Mouse (Mus musculus) erythroblast, embryonic 14.5 days (primary cell): ENCODE results near the gene Itpr3.

ENCODE experiments used
- GATA1 ChIP-seq: IDR thresholded peaks from 2 replicates; pipeline ENCODE4 v1.6.1; 2012; ENCODE audit warnings: low read length, inconsistent platforms, mixed read lengths
- TAL1 ChIP-seq: IDR thresholded peaks from 3 replicates; pipeline ENCODE4 v1.6.1; 2012; ENCODE audit warnings: low read length, inconsistent platforms, mixed read lengths

- no peak for TF ChIP-seq TAL1
- no peak for TF ChIP-seq GATA1
These were observed 97.8 kb downstream of the Itpr3 start for GRCm38 (mm10) chr17:27154881-27155280.
